Mouse (Mus musculus) liver, embryonic 11.5 days (tissue): ENCODE results near the gene Ptpre. TPM values are rescaled to one million over a fixed set of nuclear protein-coding genes. Genes with fewer than 3 reads are reported as not detected.
A peak's percentile ranks its signal among the peaks of the same experiment; 100 is the strongest.

Experiments used
- ATAC-seq: fragments of 200-750 bp; cut with Nextera tagmentation; replicated peaks from 2 replicates; pipeline ENCODE4 v1.8.0; 2017; ENCODE audit warnings: moderate number of reproducible peaks, mild to moderate bottlenecking, moderate TSS enrichment, moderate library complexity; ENCODE audit not compliant: low FRiP score
- DNase-seq: peaks from one replicate; pipeline ENCODE4 v3.0.0-alpha.2; 2017; ENCODE audit warnings: low spot score
- H3K27ac ChIP-seq: fragments of 300-500 bp; sonication (generic); 2 replicates; pipeline ENCODE4 v1.5.1; 2014; ENCODE audit warnings: mild to moderate bottlenecking, low read depth, low read length, control low read depth
- H3K27me3 ChIP-seq: fragments of 300-500 bp; sonication (generic); replicated peaks from 2 replicates; pipeline ENCODE4 v1.6.1; 2014; ENCODE audit warnings: low read length, mixed read lengths; ENCODE audit not compliant: control insufficient read depth, insufficient read depth
- H3K36me3 ChIP-seq: fragments of 300-500 bp; sonication (generic); 2 replicates; pipeline ENCODE4 v1.6.1; 2014; ENCODE audit warnings: mild to moderate bottlenecking, low read length, moderate library complexity, mixed read lengths; ENCODE audit not compliant: control insufficient read depth, insufficient read depth
- H3K4me1 ChIP-seq: fragments of 300-500 bp; sonication (generic); replicated peaks from 2 replicates; pipeline ENCODE4 v1.6.1; 2014; ENCODE audit warnings: low read length, mixed read lengths; ENCODE audit not compliant: control insufficient read depth, insufficient read depth
- H3K4me2 ChIP-seq: fragments of 300-500 bp; sonication (generic); 2 replicates; pipeline ENCODE4 v1.6.1; 2014; ENCODE audit warnings: mild to moderate bottlenecking, control low read depth, moderate library complexity
- H3K4me3 ChIP-seq: fragments of 300-500 bp; sonication (generic); 2 replicates; pipeline ENCODE4 v1.5.1; 2014; ENCODE audit warnings: low read depth, low read length, control low read depth
- H3K9ac ChIP-seq: fragments of 300-500 bp; sonication (generic); 2 replicates; pipeline ENCODE4 v1.6.1; 2014; ENCODE audit warnings: low read depth, low read length, control low read depth
- H3K9me3 ChIP-seq: fragments of 300-500 bp; sonication (generic); 2 replicates; pipeline ENCODE4 v1.6.1; 2016; ENCODE audit warnings: low read length, inconsistent platforms, mixed read lengths; ENCODE audit not compliant: control insufficient read depth
- WGBS: fragments of 180-500 bp; shearing (Covaris S2); extraction: QIAGEN DNeasy Blood & Tissue Kit; methylation state at CpG from one replicate; pipeline ENCODE4 v1.1.7; 2014; 5-methylcytosine and 5-hydroxymethylcytosine counted together
- polyA plus RNA-seq: library from polyadenylated mRNA; unstranded; fragments of >200 nt; fragmentation: Nextera tagmentation; extraction: Ambion mirVana; gene quantifications from 2 replicates; pipeline ENCODE4 v1.2.1, GENCODE M21; 2014

The Ptpre gene
- polyA plus RNA-seq, 1 experiment from 2014 or later, result 5.4 TPM

DNA sequence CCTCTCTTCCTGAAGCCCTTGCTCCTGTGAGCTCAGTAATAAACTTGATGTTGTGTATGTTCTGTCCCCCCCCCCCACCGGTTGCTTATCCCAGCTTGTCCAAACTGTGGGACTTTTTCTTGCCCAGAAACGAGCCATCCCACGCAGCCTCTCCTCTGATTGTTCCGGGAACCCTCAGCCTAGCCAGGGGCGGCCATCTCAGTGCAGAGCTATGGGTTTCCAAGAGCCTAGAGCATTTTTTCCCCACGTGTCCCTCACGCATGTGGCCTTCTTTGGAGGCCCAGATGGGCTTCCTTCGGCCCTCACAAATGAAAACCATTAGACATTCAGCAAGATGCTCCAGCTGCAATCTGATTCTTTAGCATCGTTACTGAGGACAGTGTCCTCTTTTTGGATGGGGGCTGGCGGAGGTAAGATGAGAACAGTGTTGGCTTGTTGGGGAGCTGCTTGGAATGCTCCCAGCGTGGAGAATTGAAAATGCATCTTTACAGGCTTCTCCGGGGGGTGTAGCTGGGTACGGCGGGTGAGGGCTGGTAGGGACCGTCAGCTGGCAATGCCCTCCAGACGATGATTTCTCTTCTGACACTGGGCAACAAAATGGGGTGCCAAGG is 41.5 kb downstream of the Ptpre start:
- H3K9ac ChIP-seq, result no peak overlapping the region
- H3K4me2 ChIP-seq, result no peak overlapping the region
- ATAC-seq (no peak), DNase-seq (no peak)
- WGBS, result 86% methylated on average over 16 of the region's 16 CpGs
- H3K27me3 ChIP-seq, result no peaks in the 10 kb centered on the region
- peaks cover 41% of the 10 kb centered on the region for H3K4me1 ChIP-seq
- H3K4me3 ChIP-seq, result no peak overlapping the region
- H3K27ac ChIP-seq, result no peak overlapping the region
- no peaks in the 10 kb centered on the region for H3K36me3 ChIP-seq
- H3K9me3 ChIP-seq, result no peaks in the 10 kb centered on the region

DNA sequence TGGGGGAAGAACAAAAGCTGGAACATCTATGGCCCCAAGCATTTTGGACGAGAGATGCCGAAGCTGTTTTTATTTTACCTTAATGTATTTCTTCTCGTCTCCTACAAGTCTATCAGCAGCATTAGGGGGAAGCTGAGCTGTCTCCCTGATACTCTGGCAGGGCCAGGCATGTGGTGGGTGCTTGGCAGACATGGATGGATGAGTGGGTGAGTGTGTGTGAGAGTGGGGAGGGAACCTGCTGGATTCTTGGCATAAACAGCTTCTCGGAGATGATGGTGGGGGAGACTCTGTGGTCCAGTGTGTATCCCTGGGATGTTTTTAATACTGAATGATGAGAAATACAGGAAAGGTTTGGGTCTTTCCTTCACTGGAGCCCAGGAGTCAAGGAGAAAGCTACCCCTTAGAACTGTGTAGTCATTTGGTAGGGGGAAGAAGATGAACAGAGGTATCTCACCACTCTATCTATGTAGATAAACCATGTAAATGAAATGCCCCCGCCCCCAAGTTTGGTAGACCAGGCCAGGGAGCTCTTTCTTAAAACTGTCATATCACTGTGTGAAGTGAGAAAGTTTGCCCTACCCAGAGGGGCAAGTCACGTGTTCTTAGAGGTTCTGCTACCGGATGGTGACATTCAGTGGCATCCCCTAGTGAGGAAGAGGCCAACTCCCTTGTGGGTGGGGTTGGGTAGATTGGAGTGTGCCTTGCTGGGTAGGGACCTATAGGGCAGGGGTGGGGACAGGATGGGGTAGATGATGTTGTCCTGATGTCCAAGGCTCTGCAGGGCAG is 43.2 kb downstream of the Ptpre start:
- peak overlapping the region; percentile 56 for H3K4me2 ChIP-seq
- H3K27ac ChIP-seq, result peak overlapping the region; percentile 84
- peak; percentile 49 for DNase-seq
- peak overlapping the region; percentile 39; the same call in 1 of the 2 replicates for H3K9ac ChIP-seq
- no peaks in the 10 kb centered on the region for H3K9me3 ChIP-seq
- peaks cover 47% of the 10 kb centered on the region for H3K4me1 ChIP-seq
- WGBS, result 48% methylated on average over 7 of the region's 7 CpGs
- no peaks in the 10 kb centered on the region for H3K36me3 ChIP-seq
- H3K4me3 ChIP-seq, result no peak overlapping the region
- peak; percentile 86 for ATAC-seq
- no peaks in the 10 kb centered on the region for H3K27me3 ChIP-seq

- Histone ChIP-seq H3K36me3 (no peaks in the 10 kb centered on the region), H3K4me1 (peaks cover 49% of the 10 kb centered on the region)
Observed at GRCm38 (mm10) chr7:135581128-135581527, 43.8 kb downstream of the Ptpre start.

DNA sequence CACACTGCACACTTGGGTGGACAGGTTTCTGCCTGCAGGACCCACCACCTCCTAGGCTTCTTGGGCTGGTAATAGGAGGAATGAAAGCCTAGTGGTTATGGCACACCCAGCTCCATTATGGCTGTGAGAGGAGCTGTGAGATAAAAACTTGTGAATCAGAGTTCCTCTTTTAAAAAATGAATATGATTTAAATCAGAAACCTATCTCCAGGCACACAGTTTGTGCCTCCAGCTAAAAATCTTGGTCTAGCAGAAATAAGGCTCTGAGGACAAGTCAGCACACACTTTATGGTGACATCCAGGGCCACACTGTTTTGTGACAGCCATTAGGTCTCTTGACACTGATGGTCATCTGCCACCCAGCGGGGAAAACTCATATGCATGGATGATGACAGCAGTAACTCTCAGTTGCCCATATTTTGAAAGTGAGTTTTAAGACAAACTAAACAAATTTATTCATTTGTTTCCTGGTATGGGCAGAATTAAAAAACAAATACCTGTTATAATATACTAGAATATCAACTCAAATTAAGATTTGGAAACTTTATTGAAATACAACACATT is 47.9 kb downstream of the Ptpre start:
- DNase-seq, result no peak
- WGBS, result 64% methylated on average over 1 of the region's 1 CpGs
- H3K9ac ChIP-seq, result no peak overlapping the region
- H3K4me3 ChIP-seq, result no peak overlapping the region
- no peaks in the 10 kb centered on the region for H3K9me3 ChIP-seq
- H3K27ac ChIP-seq, result no peak overlapping the region
- no peaks in the 10 kb centered on the region for H3K27me3 ChIP-seq
- no peak for ATAC-seq
- peaks cover 56% of the 10 kb centered on the region for H3K4me1 ChIP-seq
- H3K4me2 ChIP-seq, result no peak overlapping the region
- H3K36me3 ChIP-seq, result no peaks in the 10 kb centered on the region

More at GRCm38 (mm10) chr7:135581128-135581527, 43.8 kb downstream of the Ptpre start:
- peak; percentile 74 for ATAC-seq
- peak overlapping the region; percentile 56 for H3K4me2 ChIP-seq
- H3K4me3 ChIP-seq, result no peak overlapping the region
- peak overlapping the region; percentile 45 for H3K9ac ChIP-seq
- DNase-seq, result no peak
- 34% methylated on average over 5 of the region's 5 CpGs for WGBS
- peak overlapping the region; percentile 84 for H3K27ac ChIP-seq
- no peaks in the 10 kb centered on the region for H3K9me3 ChIP-seq
- no peaks in the 10 kb centered on the region for H3K27me3 ChIP-seq

GRCm38 (mm10) chr7:135586402-135586801 is 49.1 kb downstream of the Ptpre start:
- Histone ChIP-seq H3K27ac (no peak overlapping the region), H3K4me1 (peaks cover 52% of the 10 kb centered on the region), H3K9ac (no peak overlapping the region), H3K9me3 (no peaks in the 10 kb centered on the region), H3K36me3 (no peaks in the 10 kb centered on the region), H3K4me3 (no peak overlapping the region), H3K4me2 (no peak overlapping the region), H3K27me3 (no peaks in the 10 kb centered on the region)
- DNase-seq, result no peak
- WGBS, result 29% methylated on average over 4 of the region's 4 CpGs
- ATAC-seq, result no peak

- DNase-seq (no peak), ATAC-seq (no peak)
- Histone ChIP-seq H3K9me3 (no peaks in the 10 kb centered on the region), H3K27me3 (no peaks in the 10 kb centered on the region), H3K4me3 (no peak overlapping the region), H3K9ac (0 out of 2 replicates have a peak overlapping the region, but pooled peaks have one; percentile 1), H3K4me2 (peak overlapping the region; percentile 51), H3K4me1 (peaks cover 55% of the 10 kb centered on the region), H3K27ac (peak overlapping the region; percentile 68; the same call in 1 of the 2 replicates), H3K36me3 (no peaks in the 10 kb centered on the region)
- 50% methylated on average over 2 of the region's 2 CpGs for WGBS
Observed at GRCm38 (mm10) chr7:135587821-135588575, 50.7 kb downstream of the Ptpre start.

GRCm38 (mm10) chr7:135588620-135589309 is 51.5 kb downstream of the Ptpre start:
- 39% methylated on average over 8 of the region's 8 CpGs for WGBS
- ATAC-seq, result peak; percentile 53
- Histone ChIP-seq H3K4me2 (peak overlapping the region; percentile 51), H3K4me1 (peaks cover 60% of the 10 kb centered on the region), H3K27me3 (no peaks in the 10 kb centered on the region), H3K27ac (peak overlapping the region; percentile 68), H3K36me3 (no peaks in the 10 kb centered on the region), H3K9ac (0 out of 2 replicates have a peak overlapping the region, but pooled peaks have one; percentile 1), H3K9me3 (no peaks in the 10 kb centered on the region), H3K4me3 (peak overlapping the region; percentile 12; the same call in 1 of the 2 replicates)
- DNase-seq, result no peak

- Histone ChIP-seq H3K27me3 (no peaks in the 10 kb centered on the region), H3K9me3 (no peaks in the 10 kb centered on the region), H3K4me1 (peaks cover 72% of the 10 kb centered on the region), H3K9ac (0 out of 2 replicates have a peak overlapping the region, but pooled peaks have one; percentile 23), H3K36me3 (no peaks in the 10 kb centered on the region), H3K4me3 (no peak overlapping the region), H3K4me2 (no peak overlapping the region), H3K27ac (no peak overlapping the region)
- no peak for ATAC-seq
- DNase-seq, result no peak
- WGBS, result 38% methylated on average over 2 of the region's 2 CpGs
Observed at GRCm38 (mm10) chr7:135591461-135591860, 54.2 kb downstream of the Ptpre start.
